In genomic region chr2:170652128-170652527, GRCm38 (mm10) we compare ENCODE assay signal across 30 mouse cellular contexts. TPM values are rescaled to one million over a fixed set of nuclear protein-coding genes. Genes with fewer than 3 reads are reported as not detected.
A peak's percentile ranks its signal among the peaks of the same experiment; 100 is the strongest.
DNase-seq lines count a peak whose midpoint lies in the region; ATAC-seq and TF ChIP-seq lines count a peak whose summit lies in the region.
"Had no signal": no experiment of that assay in that cellular context is flagged by ENCODE, and none has a peak within 500 bp of the region (broad histone marks: within the 10 kb centered on the region; RNA-seq: fewer than 3 reads in every experiment).

No protein-coding gene starts in this region.

- no peak overlapping the region for H3K4me3 ChIP-seq in heart, embryonic 11.5 days (ENCODE audit: low read depth, low read length)
- H3K4me3 ChIP-seq in lung, embryonic 14.5 days (ENCODE audit: low read depth, low read length): no peak overlapping the region
- no peak overlapping the region for H3K4me3 ChIP-seq in lung, adult 2 months (replicated peaks; ENCODE audit: extremely low read depth, low read depth, low read length)
- H3K4me3 ChIP-seq: neural tube, embryonic 15.5 days had no signal

- ATAC-seq in heart, embryonic 11.5 days (replicated peaks; ENCODE audit: insufficient number of reproducible peaks, low FRiP score, low TSS enrichment): no peak
- peak; percentile 55; the same call in 1 of the 2 replicates for ATAC-seq in lung, embryonic 14.5 days (ENCODE audit: insufficient read depth)
- ATAC-seq: activated CD4-positive, CD25-positive, alpha-beta regulatory T cell, adult 4 months; midbrain, embryonic 16.5 days had no signal

- H3K27ac ChIP-seq in heart, embryonic 11.5 days (ENCODE audit: low read depth, low read length): no peak overlapping the region
- no peak overlapping the region for H3K27ac ChIP-seq in lung, embryonic 14.5 days (ENCODE audit: low read depth)
- H3K27ac ChIP-seq: neural tube, embryonic 15.5 days had no signal

- TF ChIP-seq CTCF in lung, embryonic 14.5 days (IDR thresholded peaks at IDR 0.05; ENCODE audit: low read depth): no peak
- no peak for TF ChIP-seq CTCF in lung, adult 2 months (IDR thresholded peaks at IDR 0.05; ENCODE audit: insufficient read depth, low read length)

- H3K36me3 ChIP-seq in heart, embryonic 11.5 days (ENCODE audit: control insufficient read depth, insufficient read depth, low read length): no peaks in the 10 kb centered on the region
- no peaks in the 10 kb centered on the region for H3K36me3 ChIP-seq in lung, embryonic 14.5 days (ENCODE audit: insufficient read depth)
- H3K36me3 ChIP-seq: G1E; neural tube, embryonic 15.5 days had no signal

- H3K4me2 ChIP-seq in heart, embryonic 11.5 days: no peak overlapping the region
- H3K4me2 ChIP-seq in lung, embryonic 14.5 days: no peak overlapping the region
- H3K4me2 ChIP-seq: neural tube, embryonic 15.5 days had no signal

- TF ChIP-seq POLR2A in lung, adult 2 months (IDR thresholded peaks at IDR 0.05; ENCODE audit: borderline replicate concordance, extremely low read depth, low read depth, low read length): no peak

- DNase-seq in cerebellum, postnatal 10 days: peak; percentile 8 to 26
- DNase-seq in cerebellum, adult 8-10 months: no peak
- DNase-seq in heart, postnatal 10 days: peak; percentile 8 to 14
- DNase-seq in lung, embryonic 14.5 days: peak; percentile 73
- DNase-seq in lung, adult 2 months: no peak
- DNase-seq in fibroblast of lung, adult 2 months (ENCODE audit: low read depth): peak; percentile 21
- no peak for DNase-seq in kidney, postnatal 25 days
- DNase-seq: adrenal gland, postnatal 14 days; cerebellum, adult 11-12 months; cerebellum, postnatal 36 days; gastrocnemius, postnatal 14 days; heart, postnatal 4 days; kidney, adult 11 months; liver; right cerebral cortex, postnatal 14 days; thymus, postnatal 14 days had no signal

- WGBS in heart, embryonic 11.5 days (ENCODE audit: insufficient replicate concordance): 87% methylated on average over 11 of the region's 11 CpGs
- 70% methylated on average over 11 of the region's 11 CpGs for WGBS in lung, embryonic 14.5 days
- 67% methylated on average over 11 of the region's 11 CpGs for WGBS in lung, adult 2 months

- H3K9me3 ChIP-seq in heart, embryonic 11.5 days (replicated peaks; ENCODE audit: control insufficient read depth, low read length): peaks cover 3% of the 10 kb centered on the region; the same call in 1 of the 2 replicates
- H3K9me3 ChIP-seq in lung, embryonic 14.5 days (ENCODE audit: low read depth, low read length): no peaks in the 10 kb centered on the region
- H3K9me3 ChIP-seq: neural tube, embryonic 15.5 days had no signal

- H3K27me3 ChIP-seq in heart, embryonic 11.5 days (ENCODE audit: control insufficient read depth, insufficient read depth, low read length): no peaks in the 10 kb centered on the region
- H3K27me3 ChIP-seq in lung, embryonic 14.5 days (ENCODE audit: insufficient read depth, low read length): no peaks in the 10 kb centered on the region
- H3K27me3 ChIP-seq: neural tube, embryonic 15.5 days had no signal

- intact Hi-C loops in heart, postnatal 10 days (cut with DNase I): no loop called here

- H3K4me1 ChIP-seq in heart, embryonic 11.5 days (ENCODE audit: control insufficient read depth, insufficient read depth, low read length): no peaks in the 10 kb centered on the region
- 0 out of 2 replicates have a peak, but pooled peaks cover 6% of the 10 kb centered on the region for H3K4me1 ChIP-seq in lung, embryonic 14.5 days (ENCODE audit: insufficient read depth)
- no peaks in the 10 kb centered on the region for H3K4me1 ChIP-seq in lung, adult 2 months (ENCODE audit: control insufficient read depth, insufficient read depth, low read length)

- H3K9ac ChIP-seq in heart, embryonic 11.5 days (ENCODE audit: low read depth, low read length): no peak overlapping the region
- H3K9ac ChIP-seq in lung, embryonic 14.5 days: no peak overlapping the region
- H3K9ac ChIP-seq: neural tube, embryonic 15.5 days had no signal

RNA-seq across cellular contexts. Expression of gene 4930470P17Rik, which starts 50.3 kb away (rescaled TPM):
- total RNA-seq in heart, postnatal 10 days (2021): not detected
- polyA plus RNA-seq in heart, embryonic 11.5 days (2014; fragmentation: Nextera tagmentation; extraction: Ambion mirVana): not detected in 2 replicates
- polyA plus RNA-seq in lung, embryonic 14.5 days (2014; fragmentation: Nextera tagmentation; extraction: Ambion mirVana): not detected in 2 replicates
- not detected in 2 replicates for polyA plus RNA-seq in lung, adult 2 months (2012; rRNA removed)
- total RNA-seq: adrenal gland, postnatal 14 days; G1E; gastrocnemius, postnatal 14 days; heart, adult 18-20 months; heart, postnatal 4 days; layer of hippocampus, postnatal 14 days; left cerebral cortex, postnatal 10 days; megakaryocyte, adult 5-6 weeks had no signal
- polyA plus RNA-seq: activated CD4-positive, CD25-positive, alpha-beta regulatory T cell, adult 4 months; G1E; heart, embryonic 14.5 days; kidney, embryonic 16.5 days; liver, embryonic 16.5 days; midbrain, embryonic 16.5 days; spleen, adult 2 months; stomach, embryonic 14.5 days had no signal

Comparison
In these comparisons a context has a peak if more than half of its experiments do, and no peak if none do; other contexts are left out.
1. DNase-seq: peak in cerebellum, postnatal 10 days (2 of 2), heart, postnatal 10 days (2 of 2), lung, embryonic 14.5 days (single experiment) and fibroblast of lung, adult 2 months (single experiment); none in cerebellum, adult 8-10 months (single experiment), lung, adult 2 months (single experiment) and kidney, postnatal 25 days (0 of 2).